Mouse (Mus musculus) forebrain, embryonic 10.5 days (tissue): ENCODE measurements around the gene Pax3. TPM values are rescaled to one million over a fixed set of nuclear protein-coding genes. Genes with fewer than 3 reads are reported as not detected.

Source experiments
- DNase-seq: peaks from one replicate; pipeline ENCODE4 v3.0.0-alpha.2; 2017; ENCODE audit warnings: low spot score; ENCODE audit errors: extremely low spot score
- H3K27ac ChIP-seq: fragments of 300-500 bp; sonication (generic); 2 replicates; pipeline ENCODE4 v1.5.1; 2016; ENCODE audit warnings: mild to moderate bottlenecking
- H3K27me3 ChIP-seq: fragments of 300-500 bp; sonication (generic); 2 replicates; pipeline ENCODE4 v1.6.1; 2016; ENCODE audit warnings: mild to moderate bottlenecking; ENCODE audit not compliant: poor library complexity, severe bottlenecking
- H3K36me3 ChIP-seq: fragments of 300-500 bp; sonication (generic); replicated peaks from 2 replicates; pipeline ENCODE4 v1.6.1; 2016; ENCODE audit warnings: mild to moderate bottlenecking, moderate library complexity
- H3K4me1 ChIP-seq: fragments of 300-500 bp; sonication (generic); 2 replicates; pipeline ENCODE4 v1.6.1; 2016
- H3K4me3 ChIP-seq: fragments of 300-500 bp; sonication (generic); 2 replicates; pipeline ENCODE4 v1.5.1; 2016; ENCODE audit warnings: mild to moderate bottlenecking, moderate library complexity
- H3K9me3 ChIP-seq: fragments of 300-500 bp; sonication (generic); 2 replicates; pipeline ENCODE4 v1.6.1; 2016; ENCODE audit warnings: mild to moderate bottlenecking, moderate library complexity
- WGBS: fragments of 180-500 bp; shearing (Covaris S2); methylation state at CpG from one replicate; pipeline ENCODE4 v1.1.7; 2016; 5-methylcytosine and 5-hydroxymethylcytosine counted together
- polyA plus RNA-seq: library from polyadenylated mRNA; unstranded; fragments of >200 nt; fragmentation: Nextera tagmentation; extraction: Ambion mirVana; gene quantifications from 2 replicates; pipeline ENCODE4 v1.2.1, GENCODE M21; 2016

Gene Pax3
- 12.2 and 13.0 TPM in 2 replicates for polyA plus RNA-seq

- Histone ChIP-seq H3K27ac (peak within 1 kb of the TSS; percentile 85), H3K27me3 (peaks cover 100% of the 10 kb centered on the region), H3K4me1 (peaks cover 74% of the 10 kb centered on the region), H3K9me3 (no peaks in the 10 kb centered on the region), H3K4me3 (peak within 1 kb of the TSS; percentile 54), H3K36me3 (no peaks in the 10 kb centered on the region)
- DNase-seq = peak; percentile 73
- under 1% methylated on average over 37 of the region's 37 CpGs for WGBS
Measured at GRCm38 (mm10) chr1:78196751-78197311, at the start of gene Pax3. TSS of gene Pax3 (minus strand) at chr1:78197134.

- Histone ChIP-seq H3K4me1 (no peaks in the 10 kb centered on the region), H3K36me3 (no peaks in the 10 kb centered on the region), H3K4me3 (no peak overlapping the region), H3K9me3 (no peaks in the 10 kb centered on the region), H3K27me3 (0 out of 2 replicates have a peak, but pooled peaks cover under 1% of the 10 kb centered on the region), H3K27ac (no peak overlapping the region)
- WGBS = 89% methylated on average over 5 of the region's 5 CpGs
- DNase-seq = no peak
Measured at GRCm38 (mm10) chr1:78234306-78234705, 37.4 kb upstream of the Pax3 start.

- no peaks in the 10 kb centered on the region for H3K9me3 ChIP-seq
- H3K27me3 ChIP-seq = peaks cover 7% of the 10 kb centered on the region; the same call in 1 of the 2 replicates
- DNase-seq = no peak
- no peaks in the 10 kb centered on the region for H3K4me1 ChIP-seq
- WGBS = 79% methylated on average over 10 of the region's 10 CpGs
- H3K4me3 ChIP-seq = no peak overlapping the region
- no peak overlapping the region for H3K27ac ChIP-seq
- no peaks in the 10 kb centered on the region for H3K36me3 ChIP-seq
Measured at GRCm38 (mm10) chr1:78231901-78232546, 35.1 kb upstream of the Pax3 start.

- H3K36me3 ChIP-seq = no peaks in the 10 kb centered on the region
- H3K4me3 ChIP-seq = no peak overlapping the region
- H3K4me1 ChIP-seq = no peaks in the 10 kb centered on the region
- no peak overlapping the region for H3K27ac ChIP-seq
- no peaks in the 10 kb centered on the region for H3K9me3 ChIP-seq
- H3K27me3 ChIP-seq = peaks cover 7% of the 10 kb centered on the region
- DNase-seq = no peak
Measured at GRCm38 (mm10) chr1:78229801-78230200, 32.9 kb upstream of the Pax3 start.

- no peak overlapping the region for H3K27ac ChIP-seq
- H3K4me1 ChIP-seq = no peaks in the 10 kb centered on the region
- no peak overlapping the region for H3K4me3 ChIP-seq
- H3K27me3 ChIP-seq = peaks cover 12% of the 10 kb centered on the region
- no peaks in the 10 kb centered on the region for H3K9me3 ChIP-seq
- no peak for DNase-seq
- no peaks in the 10 kb centered on the region for H3K36me3 ChIP-seq
- 78% methylated on average over 5 of the region's 5 CpGs for WGBS
Measured at GRCm38 (mm10) chr1:78228771-78229170, 31.8 kb upstream of the Pax3 start.

GRCm38 (mm10) chr1:78218057-78218780, 21.3 kb upstream of the Pax3 start:
- WGBS = 1% methylated on average over 19 of the region's 19 CpGs
- H3K36me3 ChIP-seq = no peaks in the 10 kb centered on the region
- peak overlapping the region; percentile 65 for H3K4me3 ChIP-seq
- peak; percentile 42 for DNase-seq
- H3K27me3 ChIP-seq = peaks cover 94% of the 10 kb centered on the region
- H3K9me3 ChIP-seq = no peaks in the 10 kb centered on the region
- H3K4me1 ChIP-seq = peaks cover 31% of the 10 kb centered on the region
- 0 out of 2 replicates have a peak overlapping the region, but pooled peaks have one; percentile 76 for H3K27ac ChIP-seq

- WGBS = under 1% methylated on average over 79 of the region's 79 CpGs
- Histone ChIP-seq H3K4me1 (peaks cover 31% of the 10 kb centered on the region), H3K27me3 (peaks cover 96% of the 10 kb centered on the region), H3K4me3 (peak overlapping the region; percentile 65), H3K36me3 (no peaks in the 10 kb centered on the region), H3K27ac (peak overlapping the region; percentile 76), H3K9me3 (no peaks in the 10 kb centered on the region)
- DNase-seq = peak; percentile 58
Measured at GRCm38 (mm10) chr1:78217151-78218034, 20.5 kb upstream of the Pax3 start.

GRCm38 (mm10) chr1:78216509-78217141, 19.7 kb upstream of the Pax3 start:
- Histone ChIP-seq H3K4me3 (peak overlapping the region; percentile 65), H3K4me1 (peaks cover 31% of the 10 kb centered on the region), H3K36me3 (no peaks in the 10 kb centered on the region), H3K27ac (peak overlapping the region; percentile 76), H3K9me3 (no peaks in the 10 kb centered on the region), H3K27me3 (peaks cover 100% of the 10 kb centered on the region)
- DNase-seq = peak; percentile 54
- WGBS = under 1% methylated on average over 79 of the region's 79 CpGs

- peak; percentile 66 for DNase-seq
- Histone ChIP-seq H3K4me3 (peak overlapping the region; percentile 65), H3K9me3 (no peaks in the 10 kb centered on the region), H3K27me3 (peaks cover 100% of the 10 kb centered on the region), H3K36me3 (no peaks in the 10 kb centered on the region), H3K4me1 (peaks cover 31% of the 10 kb centered on the region), H3K27ac (peak overlapping the region; percentile 76)
- under 1% methylated on average over 36 of the region's 36 CpGs for WGBS
Measured at GRCm38 (mm10) chr1:78215749-78216508, 19.0 kb upstream of the Pax3 start.

- no peak for DNase-seq
- no peak overlapping the region for H3K4me3 ChIP-seq
- H3K27ac ChIP-seq = no peak overlapping the region
- H3K9me3 ChIP-seq = no peaks in the 10 kb centered on the region
- H3K27me3 ChIP-seq = peaks cover 100% of the 10 kb centered on the region
- no peaks in the 10 kb centered on the region for H3K36me3 ChIP-seq
- 1% methylated on average over 5 of the region's 5 CpGs for WGBS
- H3K4me1 ChIP-seq = peaks cover 6% of the 10 kb centered on the region
Measured at GRCm38 (mm10) chr1:78211041-78211440, 14.1 kb upstream of the Pax3 start.

- Histone ChIP-seq H3K9me3 (no peaks in the 10 kb centered on the region), H3K27me3 (peaks cover 100% of the 10 kb centered on the region), H3K27ac (no peak overlapping the region), H3K4me1 (peaks cover 1% of the 10 kb centered on the region; the same call in 1 of the 2 replicates), H3K4me3 (no peak overlapping the region), H3K36me3 (no peaks in the 10 kb centered on the region)
- 1% methylated on average over 15 of the region's 15 CpGs for WGBS
- peak; percentile 32 for DNase-seq
Measured at GRCm38 (mm10) chr1:78210568-78210967, 13.6 kb upstream of the Pax3 start.
